Mouse (Mus musculus): Measurements from ENCODE around the gene Zfhx3. TPM values are rescaled to one million over a fixed set of nuclear protein-coding genes. Genes with fewer than 3 reads are reported as not detected.

Gene Zfhx3
- polyA plus RNA-seq, 1 experiment from 2014 or later: 22.0 TPM

- no peak overlapping the region for H3K27ac ChIP-seq
These were observed 420.0 kb downstream of the Zfhx3 start for GRCm38 (mm10) chr8:108362421-108362820.

GRCm38 (mm10) chr8:108363435-108363834, 421.0 kb downstream of the Zfhx3 start:
- Histone ChIP-seq H3K9me3 (no peaks in the 10 kb centered on the region), H3K27ac (peak overlapping the region; percentile 57; the same call in 1 of the 2 replicates), H3K27me3 (ENCODE audit: insufficient read depth, poor library complexity, severe bottlenecking) (no peaks in the 10 kb centered on the region; the same call in 1 of the 2 replicates), H3K36me3 (no peaks in the 10 kb centered on the region), H3K4me3 (no peak overlapping the region), H3K4me1 (replicated peaks) (peaks cover 34% of the 10 kb centered on the region)
- 15% methylated on average over 5 of the region's 5 CpGs for WGBS
- DNase-seq (ENCODE audit: low spot score): peak; percentile 31

More at GRCm38 (mm10) chr8:108362421-108362820, 420.0 kb downstream of the Zfhx3 start:
- no peaks in the 10 kb centered on the region; the same call in 1 of the 2 replicates for H3K27me3 ChIP-seq (ENCODE audit: insufficient read depth, poor library complexity, severe bottlenecking)
- no peaks in the 10 kb centered on the region for H3K9me3 ChIP-seq
- peaks cover 34% of the 10 kb centered on the region for H3K4me1 ChIP-seq (replicated peaks)
- no peak overlapping the region for H3K4me3 ChIP-seq
- H3K36me3 ChIP-seq: no peaks in the 10 kb centered on the region
- DNase-seq (ENCODE audit: low spot score): no peak
- WGBS: 88% methylated on average over 9 of the region's 9 CpGs

- Histone ChIP-seq H3K27ac (peak overlapping the region; percentile 57; the same call in 1 of the 2 replicates), H3K27me3 (ENCODE audit: insufficient read depth, poor library complexity, severe bottlenecking) (no peaks in the 10 kb centered on the region; the same call in 1 of the 2 replicates), H3K9me3 (no peaks in the 10 kb centered on the region), H3K4me3 (no peak overlapping the region), H3K4me1 (replicated peaks) (peaks cover 34% of the 10 kb centered on the region), H3K36me3 (no peaks in the 10 kb centered on the region)
- 66% methylated on average over 8 of the region's 8 CpGs for WGBS
- DNase-seq (ENCODE audit: low spot score): no peak
These were observed 421.4 kb downstream of the Zfhx3 start for GRCm38 (mm10) chr8:108363856-108364255.

- DNase-seq (ENCODE audit: low spot score): no peak
- Histone ChIP-seq H3K9me3 (no peaks in the 10 kb centered on the region), H3K36me3 (no peaks in the 10 kb centered on the region), H3K4me1 (replicated peaks) (0 out of 2 replicates have a peak, but pooled peaks cover under 1% of the 10 kb centered on the region), H3K27me3 (ENCODE audit: insufficient read depth, poor library complexity, severe bottlenecking) (peaks cover 14% of the 10 kb centered on the region), H3K4me3 (no peak overlapping the region), H3K27ac (no peak overlapping the region)
- 74% methylated on average over 6 of the region's 6 CpGs for WGBS
These were observed 426.6 kb downstream of the Zfhx3 start for GRCm38 (mm10) chr8:108369081-108369480.

GRCm38 (mm10) chr8:108370731-108371130, 428.3 kb downstream of the Zfhx3 start:
- WGBS: 86% methylated on average over 6 of the region's 6 CpGs
- H3K4me3 ChIP-seq: no peak overlapping the region
- H3K4me1 ChIP-seq (replicated peaks): no peaks in the 10 kb centered on the region
- H3K9me3 ChIP-seq: no peaks in the 10 kb centered on the region
- H3K27ac ChIP-seq: no peak overlapping the region
- no peaks in the 10 kb centered on the region for H3K36me3 ChIP-seq
- DNase-seq (ENCODE audit: low spot score): no peak
- peaks cover 21% of the 10 kb centered on the region for H3K27me3 ChIP-seq (ENCODE audit: insufficient read depth, poor library complexity, severe bottlenecking)

- DNase-seq (ENCODE audit: low spot score): no peak
- no peaks in the 10 kb centered on the region for H3K4me1 ChIP-seq (replicated peaks)
- H3K27me3 ChIP-seq (ENCODE audit: insufficient read depth, poor library complexity, severe bottlenecking): peaks cover 26% of the 10 kb centered on the region
- H3K4me3 ChIP-seq: no peak overlapping the region
- 63% methylated on average over 7 of the region's 7 CpGs for WGBS
- H3K36me3 ChIP-seq: no peaks in the 10 kb centered on the region
- no peaks in the 10 kb centered on the region for H3K9me3 ChIP-seq
- no peak overlapping the region for H3K27ac ChIP-seq
These were observed 430.6 kb downstream of the Zfhx3 start for GRCm38 (mm10) chr8:108373046-108373445.

- Histone ChIP-seq H3K27ac (no peak overlapping the region), H3K9me3 (no peaks in the 10 kb centered on the region), H3K36me3 (no peaks in the 10 kb centered on the region), H3K4me1 (replicated peaks) (no peaks in the 10 kb centered on the region), H3K4me3 (no peak overlapping the region), H3K27me3 (ENCODE audit: insufficient read depth, poor library complexity, severe bottlenecking) (peaks cover 21% of the 10 kb centered on the region)
- DNase-seq (ENCODE audit: low spot score): no peak
- 67% methylated on average over 2 of the region's 2 CpGs for WGBS
These were observed 435.6 kb downstream of the Zfhx3 start for GRCm38 (mm10) chr8:108378036-108378435.

- H3K27ac ChIP-seq: no peak overlapping the region
- H3K36me3 ChIP-seq: no peaks in the 10 kb centered on the region
- H3K27me3 ChIP-seq (ENCODE audit: insufficient read depth, poor library complexity, severe bottlenecking): peaks cover 9% of the 10 kb centered on the region; the same call in 1 of the 2 replicates
- DNase-seq (ENCODE audit: low spot score): no peak
- peaks cover 17% of the 10 kb centered on the region for H3K4me1 ChIP-seq (replicated peaks)
- WGBS: 86% methylated on average over 4 of the region's 4 CpGs
- no peaks in the 10 kb centered on the region for H3K9me3 ChIP-seq
- H3K4me3 ChIP-seq: no peak overlapping the region
These were observed 440.7 kb downstream of the Zfhx3 start for GRCm38 (mm10) chr8:108383121-108383520.

- H3K36me3 ChIP-seq: no peaks in the 10 kb centered on the region
- DNase-seq (ENCODE audit: low spot score): peak; percentile 53
- H3K9me3 ChIP-seq: no peaks in the 10 kb centered on the region
- peaks cover 5% of the 10 kb centered on the region; the same call in 1 of the 2 replicates for H3K27me3 ChIP-seq (ENCODE audit: insufficient read depth, poor library complexity, severe bottlenecking)
- 29% methylated on average over 22 of the region's 22 CpGs for WGBS
- H3K4me3 ChIP-seq: peak overlapping the region; percentile 31
- H3K27ac ChIP-seq: peak overlapping the region; percentile 78
- H3K4me1 ChIP-seq (replicated peaks): peaks cover 29% of the 10 kb centered on the region
These were observed 444.9 kb downstream of the Zfhx3 start for GRCm38 (mm10) chr8:108387160-108387912.

- DNase-seq (ENCODE audit: low spot score): no peak
- Histone ChIP-seq H3K27ac (peak overlapping the region; percentile 78), H3K4me3 (peak overlapping the region; percentile 31), H3K9me3 (no peaks in the 10 kb centered on the region), H3K27me3 (ENCODE audit: insufficient read depth, poor library complexity, severe bottlenecking) (peaks cover 5% of the 10 kb centered on the region; the same call in 1 of the 2 replicates), H3K4me1 (replicated peaks) (peaks cover 29% of the 10 kb centered on the region), H3K36me3 (no peaks in the 10 kb centered on the region)
- WGBS: 76% methylated on average over 8 of the region's 8 CpGs
These were observed 445.4 kb downstream of the Zfhx3 start for GRCm38 (mm10) chr8:108387913-108388274.

GRCm38 (mm10) chr8:108392909-108393308, 450.5 kb downstream of the Zfhx3 start:
- no peaks in the 10 kb centered on the region for H3K36me3 ChIP-seq
- whole genome bisulfite sequencing: 73% methylated on average over 9 of the region's 9 CpGs
- no peak overlapping the region for H3K27ac ChIP-seq
- no peaks in the 10 kb centered on the region for H3K9me3 ChIP-seq
- H3K4me1 ChIP-seq (replicated peaks): peaks cover 15% of the 10 kb centered on the region
- no peak for DNase-seq (ENCODE audit: low spot score)
- H3K27me3 ChIP-seq (ENCODE audit: insufficient read depth, poor library complexity, severe bottlenecking): no peaks in the 10 kb centered on the region
- no peak overlapping the region for H3K4me3 ChIP-seq

- peaks cover 19% of the 10 kb centered on the region for H3K4me1 ChIP-seq (replicated peaks)
- no peak overlapping the region for H3K27ac ChIP-seq
- H3K27me3 ChIP-seq (ENCODE audit: insufficient read depth, poor library complexity, severe bottlenecking): no peaks in the 10 kb centered on the region
- no peak for DNase-seq (ENCODE audit: low spot score)
- H3K36me3 ChIP-seq: no peaks in the 10 kb centered on the region
- no peak overlapping the region for H3K4me3 ChIP-seq
- 91% methylated on average over 9 of the region's 9 CpGs for WGBS
- no peaks in the 10 kb centered on the region for H3K9me3 ChIP-seq
These were observed 459.7 kb downstream of the Zfhx3 start for GRCm38 (mm10) chr8:108402149-108402548.

- Histone ChIP-seq H3K4me3 (peak overlapping the region; percentile 38), H3K4me1 (replicated peaks) (peaks cover 21% of the 10 kb centered on the region)
- peak; percentile 76 for DNase-seq (ENCODE audit: low spot score)
These were observed 464.5 kb downstream of the Zfhx3 start for GRCm38 (mm10) chr8:108406716-108407494.

More at GRCm38 (mm10) chr8:108406716-108407494, 464.5 kb downstream of the Zfhx3 start:
- Histone ChIP-seq H3K9me3 (no peaks in the 10 kb centered on the region), H3K27ac (peak overlapping the region; percentile 81), H3K36me3 (no peaks in the 10 kb centered on the region), H3K27me3 (ENCODE audit: insufficient read depth, poor library complexity, severe bottlenecking) (peaks cover 9% of the 10 kb centered on the region)
- WGBS: 29% methylated on average over 25 of the region's 25 CpGs

All from hindbrain, embryonic 10.5 days (tissue).